Mouse (Mus musculus): ENCODE data around the gene Lekr1. TPM values are rescaled to one million over a fixed set of nuclear protein-coding genes. Genes with fewer than 3 reads are reported as not detected.

The Lekr1 gene
- polyA plus RNA-seq, 1 experiment from 2014 or later, result 6.3 TPM

GRCm38 (mm10) chr3:65797345-65798137 lies 131.5 kb downstream of the Lekr1 start:
- 96% methylated on average over 5 of the region's 5 CpGs for WGBS
- Histone ChIP-seq H3K4me1 (ENCODE audit: control insufficient read depth, insufficient read depth, low read length) (no peaks in the 10 kb centered on the region), H3K9me3 (ENCODE audit: control insufficient read depth, low read length) (no peaks in the 10 kb centered on the region), H3K36me3 (ENCODE audit: control insufficient read depth, insufficient read depth, low read length) (no peaks in the 10 kb centered on the region), H3K27ac (replicated peaks; ENCODE audit: low read depth, low read length) (no peak overlapping the region), H3K27me3 (ENCODE audit: control insufficient read depth, insufficient read depth, low read length) (no peaks in the 10 kb centered on the region), H3K9ac (ENCODE audit: low read length) (no peak overlapping the region), H3K4me2 (ENCODE audit: low read depth, severe bottlenecking) (no peak overlapping the region), H3K4me3 (ENCODE audit: low read depth, low read length) (no peak overlapping the region)
- DNase-seq (ENCODE audit: low spot score) (no peak), ATAC-seq (ENCODE audit: insufficient number of reproducible peaks, low FRiP score, low TSS enrichment, low read depth) (no peak)

GRCm38 (mm10) chr3:65800962-65801361 lies 134.9 kb downstream of the Lekr1 start:
- no peak for ATAC-seq (ENCODE audit: insufficient number of reproducible peaks, low FRiP score, low TSS enrichment, low read depth)

DNA sequence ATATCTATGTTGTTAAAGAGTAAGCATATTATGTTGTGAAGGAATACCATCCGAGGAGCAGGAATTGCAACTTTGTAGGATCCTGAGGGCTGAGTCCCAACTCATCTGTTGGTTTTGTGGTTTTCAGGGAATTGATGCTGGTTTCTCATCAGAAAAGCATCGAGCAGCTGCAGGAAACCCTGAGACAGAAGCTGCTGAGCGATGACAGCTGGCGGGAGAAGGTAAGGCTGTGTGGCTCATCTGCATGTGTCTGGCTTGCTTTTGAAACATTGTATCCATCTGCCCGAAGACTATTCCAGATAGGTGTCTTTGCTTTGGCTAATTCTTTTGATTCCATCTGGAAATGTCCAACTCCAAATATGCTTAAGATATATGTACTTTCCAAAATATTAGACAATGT lies 136.2 kb downstream of the Lekr1 start:
- H3K9me3 ChIP-seq (ENCODE audit: control insufficient read depth, low read length), result no peaks in the 10 kb centered on the region
- no peak for DNase-seq (ENCODE audit: low spot score)
- H3K36me3 ChIP-seq (ENCODE audit: control insufficient read depth, insufficient read depth, low read length), result no peaks in the 10 kb centered on the region
- H3K4me1 ChIP-seq (ENCODE audit: control insufficient read depth, insufficient read depth, low read length), result no peaks in the 10 kb centered on the region
- H3K4me3 ChIP-seq (ENCODE audit: low read depth, low read length), result no peak overlapping the region
- H3K9ac ChIP-seq (ENCODE audit: low read length), result no peak overlapping the region
- H3K27ac ChIP-seq (replicated peaks; ENCODE audit: low read depth, low read length), result no peak overlapping the region
- H3K4me2 ChIP-seq (ENCODE audit: low read depth, severe bottlenecking), result no peak overlapping the region
- ATAC-seq (ENCODE audit: insufficient number of reproducible peaks, low FRiP score, low TSS enrichment, low read depth), result no peak
- no peaks in the 10 kb centered on the region for H3K27me3 ChIP-seq (ENCODE audit: control insufficient read depth, insufficient read depth, low read length)
- WGBS, result 89% methylated on average over 5 of the region's 5 CpGs

More at GRCm38 (mm10) chr3:65800962-65801361, 134.9 kb downstream of the Lekr1 start:
- Histone ChIP-seq H3K27me3 (ENCODE audit: control insufficient read depth, insufficient read depth, low read length) (no peaks in the 10 kb centered on the region), H3K4me3 (ENCODE audit: low read depth, low read length) (no peak overlapping the region), H3K4me1 (ENCODE audit: control insufficient read depth, insufficient read depth, low read length) (no peaks in the 10 kb centered on the region), H3K27ac (replicated peaks; ENCODE audit: low read depth, low read length) (no peak overlapping the region), H3K36me3 (ENCODE audit: control insufficient read depth, insufficient read depth, low read length) (no peaks in the 10 kb centered on the region), H3K9ac (ENCODE audit: low read length) (no peak overlapping the region), H3K9me3 (ENCODE audit: control insufficient read depth, low read length) (no peaks in the 10 kb centered on the region), H3K4me2 (ENCODE audit: low read depth, severe bottlenecking) (no peak overlapping the region)
- no peak for DNase-seq (ENCODE audit: low spot score)
- 79% methylated on average over 4 of the region's 4 CpGs for WGBS

GRCm38 (mm10) chr3:65802868-65803267 lies 136.8 kb downstream of the Lekr1 start:
- H3K4me1 ChIP-seq (ENCODE audit: control insufficient read depth, insufficient read depth, low read length), result no peaks in the 10 kb centered on the region
- H3K4me3 ChIP-seq (ENCODE audit: low read depth, low read length), result no peak overlapping the region
- ATAC-seq (ENCODE audit: insufficient number of reproducible peaks, low FRiP score, low TSS enrichment, low read depth) (no peak), DNase-seq (ENCODE audit: low spot score) (no peak)
- H3K9me3 ChIP-seq (ENCODE audit: control insufficient read depth, low read length), result no peaks in the 10 kb centered on the region
- no peak overlapping the region for H3K9ac ChIP-seq (ENCODE audit: low read length)
- H3K27me3 ChIP-seq (ENCODE audit: control insufficient read depth, insufficient read depth, low read length), result no peaks in the 10 kb centered on the region
- no peak overlapping the region for H3K4me2 ChIP-seq (ENCODE audit: low read depth, severe bottlenecking)
- no peak overlapping the region for H3K27ac ChIP-seq (replicated peaks; ENCODE audit: low read depth, low read length)
- H3K36me3 ChIP-seq (ENCODE audit: control insufficient read depth, insufficient read depth, low read length), result no peaks in the 10 kb centered on the region
- 64% methylated on average over 5 of the region's 5 CpGs for WGBS

GRCm38 (mm10) chr3:65814881-65815280 lies 148.9 kb downstream of the Lekr1 start:
- ATAC-seq (ENCODE audit: insufficient number of reproducible peaks, low FRiP score, low TSS enrichment, low read depth), result no peak
- H3K4me2 ChIP-seq (ENCODE audit: low read depth, severe bottlenecking), result no peak overlapping the region

GRCm38 (mm10) chr3:65816012-65816411 lies 150.0 kb downstream of the Lekr1 start:
- Histone ChIP-seq H3K4me3 (ENCODE audit: low read depth, low read length) (no peak overlapping the region), H3K4me2 (ENCODE audit: low read depth, severe bottlenecking) (no peak overlapping the region), H3K9ac (ENCODE audit: low read length) (no peak overlapping the region), H3K27me3 (ENCODE audit: control insufficient read depth, insufficient read depth, low read length) (no peaks in the 10 kb centered on the region), H3K27ac (replicated peaks; ENCODE audit: low read depth, low read length) (no peak overlapping the region), H3K9me3 (ENCODE audit: control insufficient read depth, low read length) (no peaks in the 10 kb centered on the region), H3K36me3 (ENCODE audit: control insufficient read depth, insufficient read depth, low read length) (no peaks in the 10 kb centered on the region), H3K4me1 (ENCODE audit: control insufficient read depth, insufficient read depth, low read length) (peaks cover 4% of the 10 kb centered on the region; the same call in 1 of the 2 replicates)
- 89% methylated on average over 10 of the region's 10 CpGs for WGBS
- ATAC-seq (ENCODE audit: insufficient number of reproducible peaks, low FRiP score, low TSS enrichment, low read depth) (no peak), DNase-seq (ENCODE audit: low spot score) (no peak)

More at GRCm38 (mm10) chr3:65814881-65815280, 148.9 kb downstream of the Lekr1 start:
- Histone ChIP-seq H3K9ac (ENCODE audit: low read length) (no peak overlapping the region), H3K27ac (replicated peaks; ENCODE audit: low read depth, low read length) (no peak overlapping the region), H3K9me3 (ENCODE audit: control insufficient read depth, low read length) (no peaks in the 10 kb centered on the region), H3K4me1 (ENCODE audit: control insufficient read depth, insufficient read depth, low read length) (peaks cover 3% of the 10 kb centered on the region; the same call in 1 of the 2 replicates), H3K4me3 (ENCODE audit: low read depth, low read length) (no peak overlapping the region), H3K36me3 (ENCODE audit: control insufficient read depth, insufficient read depth, low read length) (no peaks in the 10 kb centered on the region), H3K27me3 (ENCODE audit: control insufficient read depth, insufficient read depth, low read length) (no peaks in the 10 kb centered on the region)
- WGBS, result 85% methylated on average over 6 of the region's 6 CpGs
- no peak for DNase-seq (ENCODE audit: low spot score)

DNA sequence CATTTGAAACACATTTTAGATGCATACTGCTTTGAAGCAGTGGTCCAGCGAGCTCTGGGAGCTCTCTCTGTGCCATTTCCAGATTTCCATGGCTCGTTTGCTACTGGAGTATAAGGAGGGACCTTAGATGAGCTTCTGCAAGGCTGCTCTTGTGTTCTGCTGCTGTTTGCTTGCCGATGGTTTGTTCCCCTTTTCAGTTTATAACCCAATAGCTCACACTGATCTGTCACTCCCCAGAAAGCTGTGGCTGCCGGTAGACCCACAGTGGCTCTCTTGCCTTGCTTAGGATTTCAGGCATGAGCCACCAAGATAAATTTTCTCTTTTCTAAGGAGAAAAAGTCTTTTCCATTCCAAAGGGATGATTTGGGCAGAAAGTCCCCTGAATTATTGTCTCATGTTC lies 152.6 kb downstream of the Lekr1 start:
- WGBS, result 68% methylated on average over 4 of the region's 4 CpGs
- no peaks in the 10 kb centered on the region for H3K9me3 ChIP-seq (ENCODE audit: control insufficient read depth, low read length)

GRCm38 (mm10) chr3:65819841-65820240 lies 153.8 kb downstream of the Lekr1 start:
- DNase-seq (ENCODE audit: low spot score) (no peak), ATAC-seq (ENCODE audit: insufficient number of reproducible peaks, low FRiP score, low TSS enrichment, low read depth) (no peak)
- Histone ChIP-seq H3K27me3 (ENCODE audit: control insufficient read depth, insufficient read depth, low read length) (no peaks in the 10 kb centered on the region), H3K9ac (ENCODE audit: low read length) (no peak overlapping the region), H3K9me3 (ENCODE audit: control insufficient read depth, low read length) (no peaks in the 10 kb centered on the region), H3K4me3 (ENCODE audit: low read depth, low read length) (no peak overlapping the region), H3K4me2 (ENCODE audit: low read depth, severe bottlenecking) (no peak overlapping the region), H3K36me3 (ENCODE audit: control insufficient read depth, insufficient read depth, low read length) (no peaks in the 10 kb centered on the region), H3K4me1 (ENCODE audit: control insufficient read depth, insufficient read depth, low read length) (peaks cover 4% of the 10 kb centered on the region; the same call in 1 of the 2 replicates), H3K27ac (replicated peaks; ENCODE audit: low read depth, low read length) (no peak overlapping the region)
- 39% methylated on average over 6 of the region's 6 CpGs for WGBS

More for the DNA sequence above, 152.6 kb downstream of the Lekr1 start:
- no peak overlapping the region for H3K9ac ChIP-seq (ENCODE audit: low read length)
- no peaks in the 10 kb centered on the region for H3K36me3 ChIP-seq (ENCODE audit: control insufficient read depth, insufficient read depth, low read length)
- H3K4me1 ChIP-seq (ENCODE audit: control insufficient read depth, insufficient read depth, low read length), result peaks cover 4% of the 10 kb centered on the region; the same call in 1 of the 2 replicates
- H3K4me3 ChIP-seq (ENCODE audit: low read depth, low read length), result no peak overlapping the region
- no peaks in the 10 kb centered on the region for H3K27me3 ChIP-seq (ENCODE audit: control insufficient read depth, insufficient read depth, low read length)
- H3K4me2 ChIP-seq (ENCODE audit: low read depth, severe bottlenecking), result no peak overlapping the region
- no peak overlapping the region for H3K27ac ChIP-seq (replicated peaks; ENCODE audit: low read depth, low read length)
- ATAC-seq (ENCODE audit: insufficient number of reproducible peaks, low FRiP score, low TSS enrichment, low read depth), result no peak
- no peak for DNase-seq (ENCODE audit: low spot score)
